Mouse (Mus musculus): ENCODE results near the gene Ssbp4.
A peak's percentile ranks its signal among the peaks of the same experiment; 100 is the strongest.

Gene Ssbp4

GRCm38 (mm10) chr8:70606780-70607602 is 1.7 kb downstream of the Ssbp4 start:
- no peak for DNase-seq (ENCODE audit: low spot score)

GRCm38 (mm10) chr8:70605871-70606779 is 2.5 kb downstream of the Ssbp4 start:
- no peak for DNase-seq (ENCODE audit: low spot score)

GRCm38 (mm10) chr8:70604558-70604957 is 4.1 kb downstream of the Ssbp4 start:
- no peak for DNase-seq (ENCODE audit: low spot score)

- no peak for DNase-seq (ENCODE audit: low spot score)
Observed at GRCm38 (mm10) chr8:70602139-70602811, 6.4 kb downstream of the Ssbp4 start.

GRCm38 (mm10) chr8:70601271-70601649 is 7.4 kb downstream of the Ssbp4 start:
- DNase-seq (ENCODE audit: low spot score): no peak

GRCm38 (mm10) chr8:70600473-70601270 is 8.0 kb downstream of the Ssbp4 start:
- no peak for DNase-seq (ENCODE audit: low spot score)

- no peak for DNase-seq (ENCODE audit: low spot score)
Observed at GRCm38 (mm10) chr8:70599507-70600290, 9.0 kb downstream of the Ssbp4 start.

GRCm38 (mm10) chr8:70598722-70599121 is 9.9 kb downstream of the Ssbp4 start:
- DNase-seq (ENCODE audit: low spot score): no peak

- peak; percentile 66 for DNase-seq (ENCODE audit: low spot score)
Observed at GRCm38 (mm10) chr8:70598283-70598682, 10.4 kb downstream of the Ssbp4 start.

- no peak for DNase-seq (ENCODE audit: low spot score)
Observed at GRCm38 (mm10) chr8:70597417-70598272, 11.0 kb downstream of the Ssbp4 start.

- no peak for DNase-seq (ENCODE audit: low spot score)
Observed at GRCm38 (mm10) chr8:70596775-70597416, 11.8 kb downstream of the Ssbp4 start.

- no peak for DNase-seq (ENCODE audit: low spot score)
Observed at GRCm38 (mm10) chr8:70596216-70596615, 12.5 kb downstream of the Ssbp4 start.

- no peak for DNase-seq (ENCODE audit: low spot score)
Observed at GRCm38 (mm10) chr8:70595811-70596210, 12.9 kb downstream of the Ssbp4 start.

GRCm38 (mm10) chr8:70594621-70595564 is 13.8 kb downstream of the Ssbp4 start:
- DNase-seq (ENCODE audit: low spot score): no peak

GRCm38 (mm10) chr8:70593961-70594609 is 14.6 kb downstream of the Ssbp4 start, which contains the start of gene Isyna1:
Gene Isyna1, plus strand, starts transcription at chr8:70594373.
- DNase-seq (ENCODE audit: low spot score): peak; percentile 66

GRCm38 (mm10) chr8:70593173-70593572 is 15.5 kb downstream of the Ssbp4 start:
- DNase-seq (ENCODE audit: low spot score): no peak

GRCm38 (mm10) chr8:70591569-70591968 is 17.1 kb downstream of the Ssbp4 start:
- DNase-seq (ENCODE audit: low spot score): no peak

Measured in ovary, postnatal 10 days (tissue).